Mouse (Mus musculus) adrenal gland, postnatal 25 days (tissue): ENCODE results near the gene Arhgdib. TPM values are rescaled to one million over a fixed set of nuclear protein-coding genes. Genes with fewer than 3 reads are reported as not detected.
"Not testable (repeated sequence)": the region's sequence is repeated elsewhere in the genome, so short reads cannot be mapped to it uniquely, and the experiment has no call there.

Experiments used
- DNase-seq: peaks from one replicate; pipeline ENCODE4 v3.0.0; 2021; ENCODE audit warnings: mixed read lengths
- total RNA-seq: library from RNA; stranded (reverse); gene quantifications from 2 replicates; pipeline ENCODE4 v1.2.3, GENCODE M21; 2021

The Arhgdib gene
- total RNA-seq, 1 experiment from 2014 or later, result 21.7 TPM

DNA sequence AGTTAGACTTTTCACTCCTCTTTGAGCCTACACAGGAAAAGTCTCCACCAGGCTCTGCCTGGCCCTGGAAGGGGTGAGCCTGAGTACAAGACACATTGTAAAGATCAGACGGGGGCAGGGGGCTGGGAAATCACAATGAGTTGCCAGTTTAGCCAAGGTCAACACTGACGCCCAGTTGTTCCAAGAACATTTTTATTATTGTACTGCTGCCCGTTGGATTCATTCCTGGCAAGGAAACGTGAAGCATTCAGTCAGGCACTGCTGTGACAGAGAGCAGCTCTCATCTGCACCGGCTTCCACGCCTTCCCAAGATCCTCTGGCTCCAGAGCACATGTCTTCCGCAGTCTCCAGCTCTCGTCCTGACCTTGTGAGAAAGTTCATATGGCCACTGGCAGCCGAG, 53.8 kb downstream of the Arhgdib start:
- DNase-seq, result peak; percentile 41

- not testable (repeated sequence) for DNase-seq
Observed at GRCm38 (mm10) chr6:136884766-136885165, 56.9 kb downstream of the Arhgdib start.

DNA sequence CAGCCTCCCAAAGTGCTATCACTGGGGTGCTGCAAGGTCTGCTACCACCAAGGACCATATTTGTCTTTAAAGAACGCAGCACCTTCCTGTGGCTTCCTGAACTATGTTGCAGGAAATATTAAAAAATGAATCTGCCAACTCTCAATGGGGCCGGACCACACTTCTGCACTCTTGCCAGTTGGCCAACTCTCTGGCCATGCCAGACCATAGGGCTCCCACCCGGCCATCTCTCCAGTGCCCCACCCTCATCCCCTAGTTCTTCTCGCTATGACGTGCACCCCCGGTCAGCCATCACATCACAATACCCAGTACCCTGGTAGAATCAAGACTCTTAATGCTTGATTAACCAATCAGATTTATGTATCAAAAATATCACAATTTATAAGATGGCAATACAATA, 57.7 kb downstream of the Arhgdib start:
- no peak for DNase-seq

GRCm38 (mm10) chr6:136883431-136883915, 58.2 kb downstream of the Arhgdib start:
- no peak for DNase-seq

DNA sequence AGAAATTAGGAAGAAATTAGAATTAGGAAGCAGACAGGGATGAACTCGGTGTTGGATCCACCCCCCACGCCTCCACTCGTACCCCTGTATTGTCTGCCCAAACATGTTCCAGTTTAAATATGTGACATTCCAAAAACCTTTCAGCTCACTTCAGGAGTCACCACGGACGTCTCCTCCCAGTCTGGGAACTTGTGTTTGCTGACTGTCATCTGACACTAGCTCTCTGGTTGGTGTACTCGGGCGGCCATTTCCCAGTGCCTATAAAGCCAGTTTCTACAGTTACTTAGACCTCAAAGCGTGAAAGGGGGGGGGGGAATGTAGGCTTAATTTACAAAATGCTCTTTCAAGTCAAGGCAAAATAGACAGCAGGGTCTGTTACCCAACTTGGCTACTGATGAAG, 60.0 kb downstream of the Arhgdib start:
- DNase-seq, result no peak

DNA sequence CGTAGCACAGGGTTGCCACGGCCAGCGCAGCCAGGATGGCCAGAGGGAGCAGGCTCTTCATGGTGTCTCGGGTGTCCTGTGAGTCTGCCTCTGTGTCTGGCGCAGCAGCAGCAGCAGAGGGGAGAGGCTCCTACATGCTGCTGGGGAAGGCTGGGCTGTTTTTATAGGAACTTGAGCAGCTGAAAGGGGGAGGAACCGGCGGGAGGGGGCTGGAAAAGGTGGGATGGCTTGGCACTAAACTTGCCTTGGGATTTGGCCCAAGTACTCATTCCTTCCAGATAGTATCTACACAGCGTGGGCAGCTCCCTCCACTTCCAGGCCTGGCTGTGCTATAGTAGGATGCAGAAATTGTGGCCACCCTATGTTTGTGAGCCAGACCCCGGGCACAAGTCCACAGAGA, 66.0 kb downstream of the Arhgdib start, which contains the start of gene Mgp:
Gene Mgp, minus strand, starts transcription at position 154 of the 400 bp plus-strand sequence.
- DNase-seq, result no peak

GRCm38 (mm10) chr6:136874599-136874998, 67.1 kb downstream of the Arhgdib start:
- DNase-seq, result no peak

Other genes with a start within 250 kb of the Arhgdib start
- not detected in 2 replicates for gene Gucy2c, start 160.1 kb downstream of the Arhgdib start, total RNA-seq
- 13.6 and 16.1 TPM in 2 replicates for gene Hist4h4, start 137.5 kb downstream of the Arhgdib start, total RNA-seq
- 196 and 200 TPM in 2 replicates for gene H2afj, start 133.7 kb downstream of the Arhgdib start, total RNA-seq
- gene BC049715, start 114.3 kb downstream of the Arhgdib start, total RNA-seq, result 0.24 and 0.94 TPM in 2 replicates
- gene Wbp11, start 113.7 kb downstream of the Arhgdib start, total RNA-seq, result 73.2 and 79.7 TPM in 2 replicates
- 0.30 TPM in 1 of 2 replicates, not detected in the other for gene Smco3, start 106.4 kb downstream of the Arhgdib start, total RNA-seq
- 5.3 and 5.4 TPM in 2 replicates for gene Art4, start 84.2 kb downstream of the Arhgdib start, total RNA-seq
- 77.2 and 83.9 TPM in 2 replicates for gene Mgp, start 66.1 kb downstream of the Arhgdib start, total RNA-seq
- gene Erp27, start 19.7 kb downstream of the Arhgdib start, total RNA-seq, result not detected in 2 replicates
- gene Pde6h, start 18.1 kb downstream of the Arhgdib start, total RNA-seq, result 0.39 TPM in 1 of 2 replicates, not detected in the other
- gene Rerg, start 228.6 kb upstream of the Arhgdib start, total RNA-seq, result 137 and 174 TPM in 2 replicates